Mouse (Mus musculus) erythroblast, embryonic 14.5 days (primary cell): Measurements from ENCODE around the gene Hexa.

Experiments used
- GATA1 ChIP-seq: IDR thresholded peaks from 2 replicates; pipeline ENCODE4 v1.6.1; 2012; ENCODE audit warnings: low read length, inconsistent platforms, mixed read lengths
- TAL1 ChIP-seq: IDR thresholded peaks from 3 replicates; pipeline ENCODE4 v1.6.1; 2012; ENCODE audit warnings: low read length, inconsistent platforms, mixed read lengths

- TF ChIP-seq TAL1 = no peak
- TF ChIP-seq GATA1 = no peak
Measured at GRCm38 (mm10) chr9:59550077-59550476, 10.7 kb downstream of the Hexa start.
